Mouse (Mus musculus): Measurements from ENCODE around the gene Gpld1. TPM values are rescaled to one million over a fixed set of nuclear protein-coding genes. Genes with fewer than 3 reads are reported as not detected.
A peak's percentile ranks its signal among the peaks of the same experiment; 100 is the strongest.

Gpld1 gene
- polyA plus RNA-seq, 1 experiment, result 2.1 TPM

DNA sequence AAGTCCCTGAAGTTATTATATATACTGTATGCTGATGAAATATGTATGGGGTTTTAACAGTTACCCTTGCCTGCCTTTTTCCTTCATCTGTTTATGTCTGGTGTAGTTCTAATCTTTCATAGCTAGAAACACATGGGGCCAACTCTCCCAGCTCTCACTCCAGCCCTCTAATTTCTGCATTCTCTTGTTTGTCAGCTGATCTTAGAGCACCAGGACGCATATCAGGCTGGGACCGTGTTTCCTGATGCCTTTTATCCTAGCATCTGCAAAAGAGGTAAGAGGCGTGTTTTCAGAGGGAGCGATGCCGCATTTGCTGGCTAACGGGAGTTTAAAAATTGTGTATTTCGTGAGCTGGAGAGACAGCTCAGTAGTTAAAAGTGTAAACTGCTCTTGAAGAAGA lies 9.7 kb downstream of the Gpld1 start:
- no peak overlapping the region for H3K27ac ChIP-seq (ENCODE audit: insufficient read depth, low read length)
- TF ChIP-seq CTCF (IDR thresholded peaks at IDR 0.05; ENCODE audit: low read depth, low read length), result no peak
- TF ChIP-seq EP300 (IDR thresholded peaks at IDR 0.05; ENCODE audit: insufficient read depth, low read depth, low read length), result no peak
- TF ChIP-seq POLR2A (IDR thresholded peaks at IDR 0.05; ENCODE audit: insufficient read depth, low read length), result no peak
- H3K9ac ChIP-seq (ENCODE audit: low read depth, poor library complexity, severe bottlenecking), result no peak overlapping the region
- no peaks in the 10 kb centered on the region for H3K27me3 ChIP-seq (ENCODE audit: control insufficient read depth, insufficient read depth, low read length, poor library complexity, severe bottlenecking)
- H3K9me3 ChIP-seq (replicated peaks; ENCODE audit: control insufficient read depth, insufficient read depth, low read length, poor library complexity, severe bottlenecking), result no peaks in the 10 kb centered on the region
- no peak overlapping the region for H3K4me3 ChIP-seq (ENCODE audit: low read depth, low read length)
- no peaks in the 10 kb centered on the region for H3K36me3 ChIP-seq (ENCODE audit: control insufficient read depth, insufficient read depth, low read length, poor library complexity, severe bottlenecking)
- H3K4me1 ChIP-seq (ENCODE audit: control insufficient read depth, insufficient read depth, low read length), result peaks cover 3% of the 10 kb centered on the region

DNA sequence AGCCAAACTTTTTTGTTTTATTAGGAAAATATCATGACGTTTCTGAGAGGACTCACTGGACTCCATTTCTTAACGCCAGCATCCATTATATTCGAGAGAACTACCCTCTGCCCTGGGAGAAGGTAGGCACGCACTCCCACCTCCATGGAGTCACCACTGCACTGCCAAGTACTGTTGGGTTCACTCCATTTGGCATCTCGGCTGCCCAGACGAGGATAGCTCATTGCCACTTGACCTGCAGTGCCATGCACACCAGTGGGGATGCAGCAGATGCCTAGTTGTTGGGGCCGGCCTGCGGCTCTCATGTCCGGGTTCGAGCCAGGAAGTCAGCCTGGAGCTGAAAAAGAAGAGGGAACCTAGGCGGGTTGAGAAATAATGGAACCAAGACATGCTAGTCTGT lies 12.1 kb downstream of the Gpld1 start:
- no peak overlapping the region for H3K27ac ChIP-seq (ENCODE audit: insufficient read depth, low read length)
- no peak overlapping the region for H3K4me3 ChIP-seq (ENCODE audit: low read depth, low read length)
- no peaks in the 10 kb centered on the region for H3K27me3 ChIP-seq (ENCODE audit: control insufficient read depth, insufficient read depth, low read length, poor library complexity, severe bottlenecking)
- H3K36me3 ChIP-seq (ENCODE audit: control insufficient read depth, insufficient read depth, low read length, poor library complexity, severe bottlenecking), result no peaks in the 10 kb centered on the region
- H3K9me3 ChIP-seq (replicated peaks; ENCODE audit: control insufficient read depth, insufficient read depth, low read length, poor library complexity, severe bottlenecking), result no peaks in the 10 kb centered on the region
- H3K4me1 ChIP-seq (ENCODE audit: control insufficient read depth, insufficient read depth, low read length), result peaks cover 3% of the 10 kb centered on the region
- no peak for TF ChIP-seq CTCF (IDR thresholded peaks at IDR 0.05; ENCODE audit: low read depth, low read length)
- no peak for TF ChIP-seq EP300 (IDR thresholded peaks at IDR 0.05; ENCODE audit: insufficient read depth, low read depth, low read length)
- TF ChIP-seq POLR2A (IDR thresholded peaks at IDR 0.05; ENCODE audit: insufficient read depth, low read length), result no peak
- no peak overlapping the region for H3K9ac ChIP-seq (ENCODE audit: low read depth, poor library complexity, severe bottlenecking)

GRCm38 (mm10) chr13:24955500-24955899 lies 12.5 kb downstream of the Gpld1 start:
- Histone ChIP-seq H3K36me3 (ENCODE audit: control insufficient read depth, insufficient read depth, low read length, poor library complexity, severe bottlenecking) (no peaks in the 10 kb centered on the region), H3K9ac (ENCODE audit: low read depth, poor library complexity, severe bottlenecking) (no peak overlapping the region), H3K4me1 (ENCODE audit: control insufficient read depth, insufficient read depth, low read length) (peaks cover 3% of the 10 kb centered on the region), H3K27me3 (ENCODE audit: control insufficient read depth, insufficient read depth, low read length, poor library complexity, severe bottlenecking) (no peaks in the 10 kb centered on the region), H3K9me3 (replicated peaks; ENCODE audit: control insufficient read depth, insufficient read depth, low read length, poor library complexity, severe bottlenecking) (no peaks in the 10 kb centered on the region), H3K4me3 (ENCODE audit: low read depth, low read length) (no peak overlapping the region), H3K27ac (ENCODE audit: insufficient read depth, low read length) (no peak overlapping the region)
- TF ChIP-seq EP300 (IDR thresholded peaks at IDR 0.05; ENCODE audit: insufficient read depth, low read depth, low read length), result peak; percentile 80
- no peak for TF ChIP-seq CTCF (IDR thresholded peaks at IDR 0.05; ENCODE audit: low read depth, low read length)

GRCm38 (mm10) chr13:24958671-24959070 lies 15.7 kb downstream of the Gpld1 start:
- Histone ChIP-seq H3K27ac (ENCODE audit: insufficient read depth, low read length) (no peak overlapping the region), H3K27me3 (ENCODE audit: control insufficient read depth, insufficient read depth, low read length, poor library complexity, severe bottlenecking) (no peaks in the 10 kb centered on the region), H3K4me3 (ENCODE audit: low read depth, low read length) (no peak overlapping the region), H3K9me3 (replicated peaks; ENCODE audit: control insufficient read depth, insufficient read depth, low read length, poor library complexity, severe bottlenecking) (no peaks in the 10 kb centered on the region), H3K36me3 (ENCODE audit: control insufficient read depth, insufficient read depth, low read length, poor library complexity, severe bottlenecking) (no peaks in the 10 kb centered on the region), H3K9ac (ENCODE audit: low read depth, poor library complexity, severe bottlenecking) (no peak overlapping the region), H3K4me1 (ENCODE audit: control insufficient read depth, insufficient read depth, low read length) (peaks cover 3% of the 10 kb centered on the region)
- TF ChIP-seq EP300 (IDR thresholded peaks at IDR 0.05; ENCODE audit: insufficient read depth, low read depth, low read length) (no peak), CTCF (IDR thresholded peaks at IDR 0.05; ENCODE audit: low read depth, low read length) (no peak), POLR2A (IDR thresholded peaks at IDR 0.05; ENCODE audit: insufficient read depth, low read length) (no peak)

DNA sequence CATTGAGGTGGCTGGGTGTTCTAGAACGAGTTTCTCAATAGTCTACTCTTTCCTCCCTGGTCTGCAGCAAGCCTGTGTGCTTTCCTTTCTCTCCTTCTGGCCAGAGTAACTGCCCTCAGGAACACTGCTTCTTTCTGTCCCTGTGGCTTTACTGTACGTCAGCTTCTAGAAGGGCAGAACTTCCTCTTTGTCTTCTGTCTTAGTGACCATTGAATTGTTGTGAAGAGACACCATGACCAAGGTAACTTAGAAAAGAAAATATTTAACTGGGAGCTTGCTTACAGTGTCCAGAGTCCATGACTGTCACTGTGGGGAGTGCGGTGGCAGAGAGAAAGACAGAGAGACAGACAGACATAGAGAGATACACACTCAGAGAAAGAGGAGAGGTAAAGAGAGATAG lies 17.1 kb downstream of the Gpld1 start:
- Histone ChIP-seq H3K9ac (ENCODE audit: low read depth, poor library complexity, severe bottlenecking) (no peak overlapping the region), H3K27me3 (ENCODE audit: control insufficient read depth, insufficient read depth, low read length, poor library complexity, severe bottlenecking) (no peaks in the 10 kb centered on the region), H3K36me3 (ENCODE audit: control insufficient read depth, insufficient read depth, low read length, poor library complexity, severe bottlenecking) (no peaks in the 10 kb centered on the region), H3K9me3 (replicated peaks; ENCODE audit: control insufficient read depth, insufficient read depth, low read length, poor library complexity, severe bottlenecking) (no peaks in the 10 kb centered on the region), H3K27ac (ENCODE audit: insufficient read depth, low read length) (no peak overlapping the region), H3K4me1 (ENCODE audit: control insufficient read depth, insufficient read depth, low read length) (peaks cover 1% of the 10 kb centered on the region), H3K4me3 (ENCODE audit: low read depth, low read length) (no peak overlapping the region)
- no peak for TF ChIP-seq CTCF (IDR thresholded peaks at IDR 0.05; ENCODE audit: low read depth, low read length)
- TF ChIP-seq POLR2A (IDR thresholded peaks at IDR 0.05; ENCODE audit: insufficient read depth, low read length), result no peak
- TF ChIP-seq EP300 (IDR thresholded peaks at IDR 0.05; ENCODE audit: insufficient read depth, low read depth, low read length), result no peak

- Histone ChIP-seq H3K27ac (ENCODE audit: insufficient read depth, low read length) (no peak overlapping the region), H3K4me3 (ENCODE audit: low read depth, low read length) (no peak overlapping the region), H3K4me1 (ENCODE audit: control insufficient read depth, insufficient read depth, low read length) (no peaks in the 10 kb centered on the region), H3K36me3 (ENCODE audit: control insufficient read depth, insufficient read depth, low read length, poor library complexity, severe bottlenecking) (no peaks in the 10 kb centered on the region), H3K27me3 (ENCODE audit: control insufficient read depth, insufficient read depth, low read length, poor library complexity, severe bottlenecking) (no peaks in the 10 kb centered on the region), H3K9ac (ENCODE audit: low read depth, poor library complexity, severe bottlenecking) (no peak overlapping the region), H3K9me3 (replicated peaks; ENCODE audit: control insufficient read depth, insufficient read depth, low read length, poor library complexity, severe bottlenecking) (no peaks in the 10 kb centered on the region)
- no peak for TF ChIP-seq POLR2A (IDR thresholded peaks at IDR 0.05; ENCODE audit: insufficient read depth, low read length)
- no peak for TF ChIP-seq CTCF (IDR thresholded peaks at IDR 0.05; ENCODE audit: low read depth, low read length)
- TF ChIP-seq EP300 (IDR thresholded peaks at IDR 0.05; ENCODE audit: insufficient read depth, low read depth, low read length), result no peak
These were observed 19.2 kb downstream of the Gpld1 start for GRCm38 (mm10) chr13:24962119-24962518.
